8 mouse cellular contexts compared by ENCODE assay signal in the genomic region with DNA sequence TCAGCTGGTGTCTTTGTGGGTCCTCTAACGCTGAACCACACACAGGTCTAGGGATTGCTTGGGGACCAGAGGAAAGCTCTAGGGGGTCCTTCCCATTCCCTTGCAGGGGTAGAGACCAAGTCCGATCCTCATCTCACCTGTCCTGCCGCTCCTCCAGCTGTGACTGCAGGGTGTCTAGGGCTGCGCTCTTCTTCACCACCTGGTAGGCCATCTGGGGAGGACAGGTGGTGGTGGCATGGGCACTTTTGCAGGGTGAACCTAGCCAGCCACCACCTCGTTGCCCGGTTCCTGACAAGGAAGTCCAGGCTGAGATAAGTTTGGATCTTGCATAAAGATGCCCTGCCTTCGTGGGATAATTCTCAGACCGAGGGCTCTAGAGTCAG. TPM values are rescaled to one million over a fixed set of nuclear protein-coding genes. Genes with fewer than 3 reads are reported as not detected.
DNase-seq lines count a peak whose midpoint lies in the region; ATAC-seq and TF ChIP-seq lines count a peak whose summit lies in the region.

No protein-coding gene starts in this region.

- no peak for ATAC-seq in lung, postnatal 0 days
- ATAC-seq in forebrain, embryonic 13.5 days: no peak
- no peak for ATAC-seq in liver, embryonic 12.5 days
- ATAC-seq in stomach, postnatal 0 days (ENCODE audit: low FRiP score, low TSS enrichment): no peak

- no peak overlapping the region for H3K4me3 ChIP-seq in lung, postnatal 0 days (ENCODE audit: low read depth, low read length)
- peak overlapping the region; percentile 40 for H3K4me3 ChIP-seq in forebrain, embryonic 13.5 days
- H3K4me3 ChIP-seq in liver, embryonic 12.5 days: peak overlapping the region; percentile 25
- no peak overlapping the region; the same call in 1 of the 2 replicates for H3K4me3 ChIP-seq in stomach, postnatal 0 days (ENCODE audit: low read depth, low read length)
- H3K4me3 ChIP-seq in gastrocnemius, adult 2 months: no peak overlapping the region

- DNase-seq in lung, postnatal 0 days (ENCODE audit: low spot score): no peak
- DNase-seq in lung, postnatal 4 days: no peak
- no peak for DNase-seq in stomach, postnatal 0 days (ENCODE audit: low spot score)
- no peak for DNase-seq in gastrocnemius, adult 2 months
- no peak for DNase-seq in gastrocnemius, postnatal 36 days
- no peak for DNase-seq in spleen, postnatal 36 days (ENCODE audit: low spot score in 2 of 2)

- intact Hi-C loops in gastrocnemius, adult 2 months (cut with DNase I): no loop called here
- intact Hi-C loops in gastrocnemius, postnatal 36 days (cut with DNase I): no loop called here

- no peak overlapping the region for H3K27ac ChIP-seq in lung, postnatal 0 days (ENCODE audit: low read length)
- peak overlapping the region; percentile 49 for H3K27ac ChIP-seq in forebrain, embryonic 13.5 days
- H3K27ac ChIP-seq in liver, embryonic 12.5 days: no peak overlapping the region
- H3K27ac ChIP-seq in stomach, postnatal 0 days (replicated peaks): no peak overlapping the region
- H3K27ac ChIP-seq in gastrocnemius, adult 2 months: no peak overlapping the region

- 24% methylated on average over 8 of the region's 8 CpGs for WGBS in lung, postnatal 0 days
- WGBS in forebrain, embryonic 13.5 days: 17% methylated on average over 8 of the region's 8 CpGs
- WGBS in liver, embryonic 12.5 days (ENCODE audit: insufficient replicate concordance): 41% methylated on average over 8 of the region's 8 CpGs
- WGBS in stomach, postnatal 0 days: 33% methylated on average over 8 of the region's 8 CpGs

- no peak overlapping the region for H3K9ac ChIP-seq in lung, postnatal 0 days (replicated peaks; ENCODE audit: low read depth)
- H3K9ac ChIP-seq in forebrain, embryonic 13.5 days: peak overlapping the region; percentile 68
- H3K9ac ChIP-seq in liver, embryonic 12.5 days: peak overlapping the region; percentile 39; the same call in 1 of the 2 replicates
- no peak overlapping the region for H3K9ac ChIP-seq in stomach, postnatal 0 days (ENCODE audit: low read length)

- no peak for TF ChIP-seq EP300 in lung, postnatal 0 days (IDR thresholded peaks at IDR 0.05)
- no peak for TF ChIP-seq EP300 in stomach, postnatal 0 days (optimal IDR thresholded peaks at IDR 0.05)

- peak overlapping the region; percentile 48 for H3K4me2 ChIP-seq in lung, postnatal 0 days (replicated peaks; ENCODE audit: low read depth, low read length)
- H3K4me2 ChIP-seq in forebrain, embryonic 13.5 days: peak overlapping the region; percentile 72
- peak overlapping the region; percentile 59 for H3K4me2 ChIP-seq in liver, embryonic 12.5 days
- peak overlapping the region; percentile 48 for H3K4me2 ChIP-seq in stomach, postnatal 0 days (replicated peaks; ENCODE audit: low read depth)

- no peaks in the 10 kb centered on the region for H3K27me3 ChIP-seq in lung, postnatal 0 days (replicated peaks; ENCODE audit: insufficient read depth, low read length)
- peaks cover 24% of the 10 kb centered on the region for H3K27me3 ChIP-seq in forebrain, embryonic 13.5 days
- peaks cover 67% of the 10 kb centered on the region for H3K27me3 ChIP-seq in liver, embryonic 12.5 days (replicated peaks)
- H3K27me3 ChIP-seq in stomach, postnatal 0 days (ENCODE audit: control insufficient read depth, insufficient read depth, low read length): no peaks in the 10 kb centered on the region

- H3K9me3 ChIP-seq in lung, postnatal 0 days (ENCODE audit: low read length): no peaks in the 10 kb centered on the region
- H3K9me3 ChIP-seq in forebrain, embryonic 13.5 days (replicated peaks): no peaks in the 10 kb centered on the region
- H3K9me3 ChIP-seq in liver, embryonic 12.5 days (replicated peaks): no peaks in the 10 kb centered on the region
- no peaks in the 10 kb centered on the region for H3K9me3 ChIP-seq in stomach, postnatal 0 days (ENCODE audit: control insufficient read depth, low read length)

- no peaks in the 10 kb centered on the region for H3K36me3 ChIP-seq in lung, postnatal 0 days (ENCODE audit: insufficient read depth, low read length)
- no peaks in the 10 kb centered on the region for H3K36me3 ChIP-seq in forebrain, embryonic 13.5 days (ENCODE audit: poor library complexity, severe bottlenecking)
- H3K36me3 ChIP-seq in liver, embryonic 12.5 days: no peaks in the 10 kb centered on the region; the same call in 1 of the 2 replicates
- H3K36me3 ChIP-seq in stomach, postnatal 0 days (ENCODE audit: control insufficient read depth, insufficient read depth, low read length): no peaks in the 10 kb centered on the region

- no peak for TF ChIP-seq CTCF in lung, postnatal 0 days (IDR thresholded peaks at IDR 0.05)
- no peak for TF ChIP-seq CTCF in stomach, postnatal 0 days (IDR thresholded peaks at IDR 0.05; ENCODE audit: low read depth)
- no peak for TF ChIP-seq CTCF in gastrocnemius, adult 2 months (IDR thresholded peaks at IDR 0.05)

- H3K4me1 ChIP-seq in lung, postnatal 0 days (ENCODE audit: insufficient read depth, low read depth, low read length): 0 out of 2 replicates have a peak, but pooled peaks cover 7% of the 10 kb centered on the region
- H3K4me1 ChIP-seq in forebrain, embryonic 13.5 days: peaks cover 24% of the 10 kb centered on the region
- H3K4me1 ChIP-seq in liver, embryonic 12.5 days: peaks cover 34% of the 10 kb centered on the region
- peaks cover 2% of the 10 kb centered on the region; the same call in 1 of the 2 replicates for H3K4me1 ChIP-seq in stomach, postnatal 0 days (replicated peaks; ENCODE audit: control insufficient read depth, insufficient read depth)

RNA-seq across cellular contexts. Expression of a gene that starts 5.0 kb away (rescaled TPM):
- 12.9 and 17.1 TPM in 2 replicates for polyA plus RNA-seq in lung, postnatal 0 days (2015; fragmentation: Nextera tagmentation; extraction: Ambion mirVana)
- 14.4 and 14.5 TPM in 2 replicates for polyA plus RNA-seq in forebrain, embryonic 13.5 days (2015; fragmentation: Nextera tagmentation; extraction: Ambion mirVana)
- polyA plus RNA-seq in liver, embryonic 12.5 days (2016; fragmentation: Nextera tagmentation; extraction: Ambion mirVana): 4.7 and 5.7 TPM in 2 replicates
- 6.0 and 7.1 TPM in 2 replicates for polyA plus RNA-seq in stomach, postnatal 0 days (2015; fragmentation: Nextera tagmentation; extraction: Ambion mirVana)
- 10 to 100 TPM in 1 of 2 experiments, 1 to 10 TPM in 1; 8.0 to 12.0 TPM for total RNA-seq in gastrocnemius, adult 2 months (2021)
- total RNA-seq in gastrocnemius, postnatal 36 days (2021): 1 to 10 TPM; 6.0 to 6.4 TPM

RNA-seq across cellular contexts. Expression of a gene that starts 19.9 kb away (rescaled TPM):
- polyA plus RNA-seq in lung, postnatal 0 days (2015; fragmentation: Nextera tagmentation; extraction: Ambion mirVana): 40.3 and 46.3 TPM in 2 replicates
- polyA plus RNA-seq in forebrain, embryonic 13.5 days (2015; fragmentation: Nextera tagmentation; extraction: Ambion mirVana): 4.4 and 4.6 TPM in 2 replicates
- 76.9 and 79.5 TPM in 2 replicates for polyA plus RNA-seq in liver, embryonic 12.5 days (2016; fragmentation: Nextera tagmentation; extraction: Ambion mirVana)
- polyA plus RNA-seq in stomach, postnatal 0 days (2015; fragmentation: Nextera tagmentation; extraction: Ambion mirVana): 132 and 144 TPM in 2 replicates
- total RNA-seq in gastrocnemius, adult 2 months (2021): 10 to 100 TPM; 32.5 to 49.8 TPM
- 10 to 100 TPM; 39.2 to 44.1 TPM for total RNA-seq in gastrocnemius, postnatal 36 days (2021)

RNA-seq across cellular contexts. Expression of a gene that starts 50.9 kb away (rescaled TPM):
- 105 and 110 TPM in 2 replicates for polyA plus RNA-seq in lung, postnatal 0 days (2015; fragmentation: Nextera tagmentation; extraction: Ambion mirVana)
- polyA plus RNA-seq in forebrain, embryonic 13.5 days (2015; fragmentation: Nextera tagmentation; extraction: Ambion mirVana): 4.8 and 6.0 TPM in 2 replicates
- polyA plus RNA-seq in liver, embryonic 12.5 days (2016; fragmentation: Nextera tagmentation; extraction: Ambion mirVana): 20.5 and 24.6 TPM in 2 replicates
- polyA plus RNA-seq in stomach, postnatal 0 days (2015; fragmentation: Nextera tagmentation; extraction: Ambion mirVana): 37.2 and 44.7 TPM in 2 replicates
- 10 to 100 TPM; 19.9 to 30.6 TPM for total RNA-seq in gastrocnemius, adult 2 months (2021)
- 10 to 100 TPM; 15.6 to 25.5 TPM for total RNA-seq in gastrocnemius, postnatal 36 days (2021)

Comparison
In these comparisons a context has a peak if more than half of its experiments do, and no peak if none do; other contexts are left out.
1. H3K4me3 ChIP-seq: peak in forebrain, embryonic 13.5 days (single experiment) and liver, embryonic 12.5 days (single experiment); none in lung, postnatal 0 days (single experiment), stomach, postnatal 0 days (single experiment) and gastrocnemius, adult 2 months (single experiment).
2. H3K9ac ChIP-seq: peak in forebrain, embryonic 13.5 days (single experiment) and liver, embryonic 12.5 days (single experiment); none in lung, postnatal 0 days (single experiment) and stomach, postnatal 0 days (single experiment).
3. Peak in every context shown above with its lines, with median percentiles within 50 percentile points of each other: H3K4me2 ChIP-seq.